Mouse (Mus musculus): ENCODE measurements at regions not wholly inside any gene's neighbourhood (a gene's known extent, or its start where the extent isn't known, plus 50 kb on each side); places are given as distances from the start of the nearest gene placed in this dataset.

GRCm38 (mm10) chr16:26231110-26231509 is 125.5 kb upstream of the P3h2 start:
- Histone ChIP-seq H3K9me3 (no peaks in the 10 kb centered on the region), H3K4me1 (no peaks in the 10 kb centered on the region), H3K27ac (no peak overlapping the region), H3K36me3 (no peaks in the 10 kb centered on the region), H3K4me3 (no peak overlapping the region), H3K27me3 (ENCODE audit: insufficient read depth, poor library complexity, severe bottlenecking) (no peaks in the 10 kb centered on the region)
- no peak for DNase-seq (ENCODE audit: low spot score)
- 94% methylated on average over 1 of the region's 1 CpGs for WGBS

DNA sequence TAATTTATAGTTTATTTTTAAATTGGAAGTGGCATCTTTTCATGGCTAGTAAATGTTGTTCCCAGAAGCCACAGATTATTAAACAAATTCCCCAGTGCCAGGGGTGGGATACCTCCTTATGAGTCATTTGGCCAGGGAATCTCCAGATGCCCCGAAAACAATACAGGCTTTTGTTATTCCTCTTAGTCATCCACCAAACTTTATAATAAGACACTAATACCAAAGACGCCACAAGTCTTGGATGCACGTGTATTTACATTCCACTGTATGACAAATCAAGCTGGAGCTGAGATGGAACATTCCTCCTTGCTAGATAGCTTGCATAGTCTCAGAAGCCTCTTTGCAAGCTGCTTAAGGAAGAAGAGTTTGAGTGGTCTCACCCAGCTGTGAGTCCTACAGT is 105.8 kb upstream of the P3h2 start:
- no peak for DNase-seq (ENCODE audit: low spot score)
- WGBS = 63% methylated on average over 3 of the region's 3 CpGs

DNA sequence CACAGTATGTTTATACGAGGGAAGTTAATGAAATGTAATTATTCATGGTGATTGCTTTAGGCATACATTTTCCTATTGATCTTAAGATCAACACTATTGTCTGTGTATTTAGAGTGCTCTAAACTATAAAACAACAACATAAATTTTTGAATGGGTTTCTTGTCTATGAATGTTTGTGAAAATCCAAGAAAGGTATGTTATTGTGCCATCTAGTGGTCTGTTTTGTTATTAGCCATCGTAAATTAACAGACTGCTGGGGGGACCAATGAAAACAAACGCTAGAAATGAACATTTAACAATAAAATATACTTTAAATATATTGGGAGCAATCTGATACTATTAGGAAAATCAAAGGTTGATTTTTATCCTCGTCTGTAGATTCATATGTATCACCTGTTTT is 93.5 kb upstream of the P3h2 start:
- no peak for DNase-seq (ENCODE audit: low spot score)
- WGBS = 21% methylated on average over 4 of the region's 4 CpGs

More for the DNA sequence above, 105.8 kb upstream of the P3h2 start:
- Histone ChIP-seq H3K36me3 (no peaks in the 10 kb centered on the region), H3K27ac (no peak overlapping the region), H3K27me3 (ENCODE audit: insufficient read depth, poor library complexity, severe bottlenecking) (no peaks in the 10 kb centered on the region), H3K9me3 (peaks cover 8% of the 10 kb centered on the region; the same call in 1 of the 2 replicates), H3K4me3 (no peak overlapping the region), H3K4me1 (no peaks in the 10 kb centered on the region)

GRCm38 (mm10) chr16:26196345-26196744 is 90.8 kb upstream of the P3h2 start:
- no peak for DNase-seq (ENCODE audit: low spot score)
- Histone ChIP-seq H3K27me3 (ENCODE audit: insufficient read depth, poor library complexity, severe bottlenecking) (no peaks in the 10 kb centered on the region), H3K27ac (peak overlapping the region; percentile 75)

More for the DNA sequence above, 93.5 kb upstream of the P3h2 start:
- H3K36me3 ChIP-seq = no peaks in the 10 kb centered on the region
- H3K27ac ChIP-seq = no peak overlapping the region
- H3K4me1 ChIP-seq = peaks cover 8% of the 10 kb centered on the region
- no peaks in the 10 kb centered on the region for H3K9me3 ChIP-seq
- no peaks in the 10 kb centered on the region for H3K27me3 ChIP-seq (ENCODE audit: insufficient read depth, poor library complexity, severe bottlenecking)
- H3K4me3 ChIP-seq = no peak overlapping the region

DNA sequence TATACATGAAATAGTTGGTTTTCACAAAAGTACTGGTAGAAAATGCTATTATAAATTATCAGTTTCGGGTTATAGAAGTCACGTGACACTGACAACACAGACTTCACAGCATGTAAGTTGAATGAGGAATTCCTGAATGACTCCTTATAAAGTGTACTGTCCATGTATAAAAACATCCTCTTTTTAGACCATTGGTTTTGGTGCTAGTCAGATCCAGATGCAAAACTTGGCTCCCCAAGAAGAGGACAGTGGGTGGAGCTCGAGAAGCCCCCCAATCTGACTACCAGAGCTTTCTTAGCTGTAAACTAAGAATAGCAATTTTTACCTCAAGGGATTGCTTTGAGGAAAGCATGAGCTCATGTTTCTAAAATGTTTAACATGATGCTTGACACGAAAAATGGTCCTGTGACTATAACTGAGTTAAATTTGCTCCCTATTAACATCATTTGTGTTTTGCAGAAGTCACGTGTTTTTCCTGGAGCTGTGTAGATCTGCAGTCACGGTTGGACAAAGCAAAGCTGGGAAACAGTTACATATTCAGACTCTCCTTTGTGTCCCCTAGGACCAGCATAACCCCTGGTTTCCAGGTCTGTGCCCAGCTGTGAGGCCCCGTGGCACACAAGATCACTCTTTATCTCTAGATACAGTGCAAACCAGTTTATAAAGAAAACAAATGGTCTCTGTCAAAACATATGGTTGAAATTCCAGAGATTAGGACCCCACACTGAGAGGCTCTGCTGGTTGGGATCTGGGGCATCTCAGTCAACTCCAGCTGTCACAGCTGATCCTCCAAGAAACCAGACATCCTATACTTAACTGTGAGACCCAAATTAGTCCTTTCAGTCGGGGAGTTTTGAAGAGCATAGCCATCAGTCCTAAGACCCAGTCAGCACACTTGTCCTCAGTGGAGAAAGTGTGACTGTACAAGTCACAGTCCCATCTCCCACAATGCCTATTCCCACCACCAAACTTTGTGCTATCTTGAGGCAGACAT is 80.0 kb upstream of the P3h2 start:
- no peaks in the 10 kb centered on the region for H3K36me3 ChIP-seq
- no peaks in the 10 kb centered on the region for H3K27me3 ChIP-seq (ENCODE audit: insufficient read depth, poor library complexity, severe bottlenecking)
- peaks cover 29% of the 10 kb centered on the region for H3K4me1 ChIP-seq
- 24% methylated on average over 8 of the region's 8 CpGs for WGBS
- no peaks in the 10 kb centered on the region for H3K9me3 ChIP-seq
- peak overlapping the region; percentile 70 for H3K27ac ChIP-seq
- no peak overlapping the region for H3K4me3 ChIP-seq
- DNase-seq (ENCODE audit: low spot score) = peak; percentile 86

More at GRCm38 (mm10) chr16:26196345-26196744, 90.8 kb upstream of the P3h2 start:
- H3K4me1 ChIP-seq = peaks cover 8% of the 10 kb centered on the region
- no peaks in the 10 kb centered on the region for H3K36me3 ChIP-seq
- H3K4me3 ChIP-seq = no peak overlapping the region
- no peaks in the 10 kb centered on the region for H3K9me3 ChIP-seq

DNA sequence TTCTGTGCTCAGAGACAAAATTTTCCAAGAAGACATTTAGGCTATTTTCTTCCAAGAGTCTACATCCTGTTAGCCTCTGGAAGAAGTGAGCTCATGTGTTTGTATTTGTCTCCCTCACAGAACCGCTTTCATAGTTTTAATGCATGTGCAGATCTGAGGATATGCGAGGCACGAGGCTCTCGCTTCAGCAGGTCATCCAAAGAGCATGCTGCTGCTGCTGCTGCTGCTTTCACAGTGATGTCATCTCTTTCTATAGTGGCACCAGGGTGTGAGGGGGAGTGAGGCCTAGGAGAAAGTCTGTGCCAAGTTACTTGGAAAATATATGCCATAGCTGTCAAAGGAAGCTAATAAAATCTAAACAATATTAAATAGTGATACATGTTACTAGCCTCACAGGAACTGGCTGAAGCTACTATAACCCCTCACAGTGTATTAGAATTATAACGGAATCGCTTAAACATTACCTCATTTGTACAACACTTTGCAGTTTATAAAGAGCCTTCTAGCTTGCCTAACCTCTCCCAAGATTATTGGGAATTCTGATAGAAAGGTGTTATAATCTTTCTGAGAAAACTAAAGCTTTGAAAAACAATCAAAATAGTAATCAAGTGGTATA is 79.2 kb upstream of the P3h2 start:
- H3K4me3 ChIP-seq = no peak overlapping the region
- H3K9me3 ChIP-seq = no peaks in the 10 kb centered on the region
- H3K4me1 ChIP-seq = peaks cover 29% of the 10 kb centered on the region
- no peaks in the 10 kb centered on the region for H3K27me3 ChIP-seq (ENCODE audit: insufficient read depth, poor library complexity, severe bottlenecking)
- peak; percentile 85 for DNase-seq (ENCODE audit: low spot score)
- H3K27ac ChIP-seq = peak overlapping the region; percentile 70; the same call in 1 of the 2 replicates
- WGBS = 37% methylated on average over 6 of the region's 6 CpGs
- no peaks in the 10 kb centered on the region for H3K36me3 ChIP-seq

DNA sequence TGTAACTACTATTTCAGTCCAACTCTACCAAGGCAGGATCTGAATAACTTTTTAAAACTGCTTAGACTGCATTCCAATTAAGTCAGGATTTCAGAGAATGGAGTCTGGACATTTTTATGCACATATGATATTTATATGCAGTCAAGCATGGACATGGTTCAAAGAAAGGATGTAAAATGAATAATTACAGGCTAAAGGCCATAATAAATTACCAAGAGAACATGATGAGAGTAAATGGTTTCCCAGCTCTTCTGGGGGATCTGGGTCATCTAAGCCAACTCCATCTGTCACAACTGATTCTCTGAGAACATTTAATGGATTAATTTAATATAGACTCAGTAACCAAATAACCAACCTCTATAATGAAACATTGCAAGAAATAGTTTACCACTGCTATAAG is 77.9 kb upstream of the P3h2 start:
- H3K36me3 ChIP-seq = no peaks in the 10 kb centered on the region
- no peak overlapping the region for H3K4me3 ChIP-seq
- H3K9me3 ChIP-seq = no peaks in the 10 kb centered on the region
- peaks cover 29% of the 10 kb centered on the region for H3K4me1 ChIP-seq
- H3K27me3 ChIP-seq (ENCODE audit: insufficient read depth, poor library complexity, severe bottlenecking) = no peaks in the 10 kb centered on the region
- no peak for DNase-seq (ENCODE audit: low spot score)
- no peak overlapping the region for H3K27ac ChIP-seq

GRCm38 (mm10) chr16:26181716-26182115 is 76.1 kb upstream of the P3h2 start:
- Histone ChIP-seq H3K27ac (no peak overlapping the region), H3K4me3 (no peak overlapping the region), H3K9me3 (no peaks in the 10 kb centered on the region), H3K36me3 (no peaks in the 10 kb centered on the region), H3K27me3 (ENCODE audit: insufficient read depth, poor library complexity, severe bottlenecking) (no peaks in the 10 kb centered on the region), H3K4me1 (peaks cover 21% of the 10 kb centered on the region)
- DNase-seq (ENCODE audit: low spot score) = no peak
- WGBS = 83% methylated on average over 3 of the region's 3 CpGs

- 43% methylated on average over 3 of the region's 3 CpGs for WGBS
- DNase-seq (ENCODE audit: low spot score) = no peak
- Histone ChIP-seq H3K36me3 (no peaks in the 10 kb centered on the region), H3K27me3 (ENCODE audit: insufficient read depth, poor library complexity, severe bottlenecking) (no peaks in the 10 kb centered on the region), H3K4me1 (peaks cover under 1% of the 10 kb centered on the region; the same call in 1 of the 2 replicates), H3K9me3 (no peaks in the 10 kb centered on the region), H3K27ac (no peak overlapping the region), H3K4me3 (no peak overlapping the region)
Observed at GRCm38 (mm10) chr16:26171441-26171840, 65.9 kb upstream of the P3h2 start.

DNA sequence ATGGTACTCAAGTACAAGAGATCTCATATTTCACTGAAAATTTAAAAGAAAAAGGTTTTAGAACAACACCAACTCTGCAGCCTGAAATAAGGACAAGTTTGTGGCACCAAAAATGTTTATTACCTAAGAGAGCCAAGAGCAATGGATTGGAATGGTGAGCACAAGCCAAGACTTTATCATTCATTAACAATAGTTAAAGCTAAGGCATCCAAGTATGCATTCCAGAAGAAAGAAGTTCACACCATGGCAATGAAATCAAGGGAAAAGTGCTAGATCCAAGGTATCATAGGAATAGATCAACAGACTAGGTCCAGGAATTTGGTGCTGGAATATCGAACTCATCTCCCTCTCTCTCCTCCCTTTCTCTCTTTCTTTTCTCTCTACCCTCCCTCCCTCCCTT is 63.8 kb upstream of the P3h2 start:
- Histone ChIP-seq H3K4me1 (peaks cover 5% of the 10 kb centered on the region), H3K27me3 (ENCODE audit: insufficient read depth, poor library complexity, severe bottlenecking) (no peaks in the 10 kb centered on the region), H3K9me3 (no peaks in the 10 kb centered on the region), H3K27ac (no peak overlapping the region), H3K4me3 (no peak overlapping the region), H3K36me3 (no peaks in the 10 kb centered on the region)
- 70% methylated on average over 1 of the region's 1 CpGs for WGBS
- DNase-seq (ENCODE audit: low spot score) = no peak

DNA sequence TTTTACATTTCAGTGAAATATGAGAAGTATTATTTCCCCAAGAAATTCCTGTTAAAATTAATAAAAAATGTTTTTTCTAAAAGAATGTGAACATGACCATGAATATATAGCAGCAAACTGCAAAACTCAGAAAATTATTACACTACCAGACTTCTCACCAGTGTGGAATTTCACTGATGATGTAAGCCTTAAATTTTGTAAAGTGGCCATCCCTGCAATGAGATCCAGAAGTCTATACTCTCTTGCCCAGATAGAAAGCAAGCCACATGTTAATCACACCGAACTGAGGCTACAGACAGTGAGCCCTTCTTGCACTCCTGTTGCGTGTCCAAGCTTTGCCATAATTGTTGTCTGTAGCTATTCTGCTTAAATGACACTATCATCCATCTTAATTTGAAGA is 62.6 kb upstream of the P3h2 start:
- H3K4me1 ChIP-seq = peaks cover 5% of the 10 kb centered on the region
- no peaks in the 10 kb centered on the region for H3K27me3 ChIP-seq (ENCODE audit: insufficient read depth, poor library complexity, severe bottlenecking)
- no peak overlapping the region for H3K27ac ChIP-seq
- WGBS = 87% methylated on average over 2 of the region's 2 CpGs
- H3K4me3 ChIP-seq = no peak overlapping the region
- no peaks in the 10 kb centered on the region for H3K36me3 ChIP-seq
- H3K9me3 ChIP-seq = no peaks in the 10 kb centered on the region
- DNase-seq (ENCODE audit: low spot score) = no peak

DNA sequence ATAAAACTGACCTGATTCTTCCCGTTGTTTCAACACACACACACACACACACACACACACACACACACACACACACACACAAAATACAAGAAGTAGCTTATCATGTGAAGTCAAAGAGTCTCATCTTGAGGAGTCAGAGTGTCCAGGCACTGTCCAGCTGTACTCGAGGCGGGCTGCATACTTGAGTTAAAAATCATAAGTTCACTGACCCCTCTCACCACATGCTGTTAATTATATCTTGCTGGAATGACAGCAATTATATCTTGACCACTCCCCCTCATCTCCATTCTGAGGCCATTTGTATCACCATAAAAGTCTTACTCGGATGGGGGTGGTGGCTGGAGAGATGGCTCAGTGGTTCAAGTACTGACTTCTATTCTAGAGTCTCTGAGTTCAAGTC is 58.5 kb upstream of the P3h2 start:
- no peaks in the 10 kb centered on the region for H3K36me3 ChIP-seq
- H3K9me3 ChIP-seq = no peaks in the 10 kb centered on the region
- H3K4me1 ChIP-seq = peaks cover 5% of the 10 kb centered on the region; the same call in 1 of the 2 replicates
- WGBS = 61% methylated on average over 4 of the region's 4 CpGs
- no peak overlapping the region for H3K27ac ChIP-seq
- H3K27me3 ChIP-seq (ENCODE audit: insufficient read depth, poor library complexity, severe bottlenecking) = no peaks in the 10 kb centered on the region
- DNase-seq (ENCODE audit: low spot score) = no peak
- no peak overlapping the region for H3K4me3 ChIP-seq

- no peaks in the 10 kb centered on the region for H3K36me3 ChIP-seq
- H3K4me3 ChIP-seq = no peak overlapping the region
- no peaks in the 10 kb centered on the region for H3K9me3 ChIP-seq
- peaks cover 5% of the 10 kb centered on the region; the same call in 1 of the 2 replicates for H3K4me1 ChIP-seq
- H3K27me3 ChIP-seq (ENCODE audit: insufficient read depth, poor library complexity, severe bottlenecking) = no peaks in the 10 kb centered on the region
- H3K27ac ChIP-seq = no peak overlapping the region
- 67% methylated on average over 2 of the region's 2 CpGs for WGBS
- DNase-seq (ENCODE audit: low spot score) = no peak
Observed at GRCm38 (mm10) chr16:26163401-26163800, 57.8 kb upstream of the P3h2 start.

Measured in heart, embryonic 10.5 days (tissue).